Mouse (Mus musculus): ENCODE results near the gene Cant1. TPM values are rescaled to one million over a fixed set of nuclear protein-coding genes. Genes with fewer than 3 reads are reported as not detected.
"Not testable (repeated sequence)": the region's sequence is repeated elsewhere in the genome, so short reads cannot be mapped to it uniquely, and the experiment has no call there.

The Cant1 gene
- polyA plus RNA-seq, 1 experiment from 2014 or later: 30.9 TPM

DNA sequence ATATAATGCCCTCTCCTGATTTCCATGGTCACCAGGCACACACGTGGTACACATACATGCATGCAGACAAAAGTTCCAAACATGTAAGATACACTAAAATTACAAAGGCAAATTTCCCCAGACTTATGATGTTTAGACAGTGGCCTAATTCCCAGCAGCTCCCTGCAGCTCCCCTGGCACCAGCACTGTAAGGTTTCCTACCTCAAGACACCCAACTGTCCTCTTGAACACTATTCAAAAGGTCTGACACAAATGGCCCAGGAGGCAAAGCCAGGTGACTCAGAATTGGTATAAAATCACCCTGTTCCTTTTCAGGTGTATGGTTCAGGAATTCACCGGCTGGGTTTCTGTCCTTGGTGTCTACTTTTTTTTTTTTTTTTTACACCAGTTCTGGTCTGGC lies 15.7 kb downstream of the Cant1 start:
- no peak overlapping the region for H3K27ac ChIP-seq (replicated peaks)
- 92% methylated on average over 2 of the region's 2 CpGs for WGBS
- no peak overlapping the region for H3K9ac ChIP-seq (replicated peaks)
- ATAC-seq (ENCODE audit: low FRiP score, low read depth): no peak
- H3K4me3 ChIP-seq: no peak overlapping the region
- H3K27me3 ChIP-seq: no peaks in the 10 kb centered on the region
- no peaks in the 10 kb centered on the region for H3K4me1 ChIP-seq
- H3K9me3 ChIP-seq: no peaks in the 10 kb centered on the region
- peaks cover 29% of the 10 kb centered on the region for H3K36me3 ChIP-seq
- no peak overlapping the region for H3K4me2 ChIP-seq (replicated peaks)

DNA sequence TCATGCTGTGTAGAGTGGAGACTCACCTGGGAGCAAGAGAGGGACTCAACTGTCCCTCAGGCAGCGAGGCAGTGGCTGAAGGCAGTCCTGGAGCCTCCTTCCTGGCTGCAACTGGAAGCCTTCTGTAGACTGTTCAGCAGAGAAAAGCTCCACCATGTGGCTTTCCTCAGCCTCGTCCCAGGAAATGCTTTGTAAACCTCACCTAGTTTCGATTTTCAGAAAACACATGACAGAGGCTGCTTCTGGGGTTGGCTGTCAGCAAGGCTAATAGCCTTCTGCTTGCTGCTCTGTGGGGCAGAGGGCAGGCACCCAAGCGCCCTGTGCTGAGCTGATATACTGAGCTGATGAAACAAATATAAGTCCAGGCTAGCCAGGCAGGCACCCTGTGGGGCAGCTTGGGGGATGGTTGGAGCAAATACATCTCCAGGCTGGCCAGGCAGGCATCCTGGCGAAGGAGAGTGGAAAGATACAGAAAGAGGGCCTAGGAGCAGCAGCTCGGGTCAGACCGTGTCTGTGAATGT lies 17.1 kb downstream of the Cant1 start, which contains the start of gene Lgals3bp:
Gene Lgals3bp, minus strand, starts transcription at position 333 of the 521 bp plus-strand sequence.
- no peak within 1 kb of the TSS for H3K4me3 ChIP-seq
- ATAC-seq (ENCODE audit: low FRiP score, low read depth): no peak
- H3K4me1 ChIP-seq: no peaks in the 10 kb centered on the region
- H3K9ac ChIP-seq (replicated peaks): no peak within 1 kb of the TSS
- H3K27ac ChIP-seq (replicated peaks): no peak within 1 kb of the TSS
- H3K9me3 ChIP-seq: no peaks in the 10 kb centered on the region
- no peak within 1 kb of the TSS for H3K4me2 ChIP-seq (replicated peaks)
- 63% methylated on average over 7 of the region's 7 CpGs for WGBS
- H3K27me3 ChIP-seq: no peaks in the 10 kb centered on the region
- peaks cover 16% of the 10 kb centered on the region for H3K36me3 ChIP-seq

DNA sequence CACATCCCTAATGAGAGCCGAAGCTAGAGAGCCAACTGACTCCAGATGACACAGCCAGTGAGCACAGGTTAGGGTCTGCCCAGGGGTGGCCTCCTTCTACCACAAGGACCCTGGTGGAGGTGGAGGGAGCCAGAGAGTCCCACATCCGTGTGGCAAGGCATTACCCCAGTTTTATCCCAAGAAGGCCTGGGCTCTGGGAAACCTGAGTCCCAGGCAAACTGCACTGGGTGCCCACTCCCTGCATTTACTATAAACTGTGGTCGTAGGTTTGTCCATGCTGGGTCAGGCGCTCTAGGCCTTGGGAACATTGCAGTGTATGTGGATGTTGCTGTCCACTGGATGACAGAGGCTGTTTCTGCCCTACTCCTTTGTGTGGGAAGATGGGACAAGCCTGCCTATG lies 17.7 kb downstream of the Cant1 start:
- no peak overlapping the region for H3K4me2 ChIP-seq (replicated peaks)
- no peaks in the 10 kb centered on the region for H3K4me1 ChIP-seq
- no peaks in the 10 kb centered on the region for H3K27me3 ChIP-seq
- no peak for ATAC-seq (ENCODE audit: low FRiP score, low read depth)
- no peaks in the 10 kb centered on the region for H3K9me3 ChIP-seq
- H3K27ac ChIP-seq (replicated peaks): no peak overlapping the region
- 93% methylated on average over 4 of the region's 4 CpGs for WGBS
- H3K9ac ChIP-seq (replicated peaks): no peak overlapping the region
- H3K4me3 ChIP-seq: no peak overlapping the region
- H3K36me3 ChIP-seq: peaks cover 9% of the 10 kb centered on the region

DNA sequence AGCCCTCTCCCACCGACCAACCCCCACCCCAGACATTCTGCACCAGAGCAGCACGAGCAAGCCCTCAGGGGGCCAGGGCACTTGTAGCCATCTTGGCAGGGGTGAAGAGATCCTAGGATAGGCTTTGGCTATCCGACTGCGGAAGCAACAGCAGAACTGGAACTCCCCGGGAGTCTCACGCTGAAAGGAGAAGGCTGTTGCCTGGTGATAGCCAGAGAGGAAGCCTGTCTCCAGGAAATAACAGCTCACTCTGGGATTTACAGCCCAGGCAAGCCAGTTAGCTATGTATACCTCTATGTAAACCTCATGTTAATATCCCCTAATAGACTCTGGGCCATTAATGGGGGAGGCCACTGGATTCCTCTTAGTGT lies 18.3 kb downstream of the Cant1 start:
- Histone ChIP-seq H3K27ac (replicated peaks) (no peak overlapping the region), H3K9ac (replicated peaks) (no peak overlapping the region), H3K4me3 (no peak overlapping the region), H3K4me2 (replicated peaks) (no peak overlapping the region), H3K27me3 (no peaks in the 10 kb centered on the region), H3K4me1 (no peaks in the 10 kb centered on the region), H3K36me3 (peaks cover 3% of the 10 kb centered on the region), H3K9me3 (no peaks in the 10 kb centered on the region)
- 54% methylated on average over 6 of the region's 6 CpGs for WGBS
- ATAC-seq (ENCODE audit: low FRiP score, low read depth): no peak

DNA sequence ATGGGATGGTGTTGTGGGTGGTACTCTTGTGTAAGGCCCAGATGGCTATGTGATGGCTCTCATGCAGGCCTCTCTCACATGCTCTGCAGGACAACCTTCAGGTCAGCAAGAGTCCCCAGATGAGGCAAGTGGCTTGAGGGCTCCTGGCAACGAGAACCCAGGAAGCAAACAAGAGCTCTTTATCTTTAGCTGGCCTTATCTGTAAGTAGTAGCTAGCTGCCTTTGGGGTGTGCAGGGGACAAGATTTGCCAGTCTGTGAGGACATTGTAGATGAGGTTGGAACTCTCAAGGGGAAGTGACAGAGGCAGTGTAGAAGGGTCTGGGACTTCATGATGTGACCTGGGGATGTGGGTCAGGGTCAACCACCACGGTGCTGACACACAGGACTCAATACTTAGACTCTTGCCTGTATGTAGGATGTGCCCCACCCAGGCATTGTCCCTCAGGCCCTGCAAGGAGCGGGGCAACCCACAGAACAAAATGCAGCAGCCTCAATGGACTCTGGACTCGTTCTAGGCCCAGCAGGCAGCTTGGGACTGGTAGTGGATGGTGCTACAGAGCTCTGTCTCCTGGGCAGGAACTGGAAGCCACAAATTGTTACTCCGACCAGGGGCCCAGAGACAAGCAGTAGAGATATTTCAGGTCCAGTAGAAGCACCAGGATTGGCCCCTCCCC lies 18.9 kb downstream of the Cant1 start:
- ATAC-seq (ENCODE audit: low FRiP score, low read depth): no peak
- Histone ChIP-seq H3K4me1 (no peaks in the 10 kb centered on the region), H3K9me3 (no peaks in the 10 kb centered on the region), H3K9ac (replicated peaks) (no peak overlapping the region), H3K27ac (replicated peaks) (no peak overlapping the region), H3K4me3 (no peak overlapping the region), H3K27me3 (no peaks in the 10 kb centered on the region), H3K36me3 (no peaks in the 10 kb centered on the region), H3K4me2 (replicated peaks) (no peak overlapping the region)
- 81% methylated on average over 5 of the region's 5 CpGs for WGBS

DNA sequence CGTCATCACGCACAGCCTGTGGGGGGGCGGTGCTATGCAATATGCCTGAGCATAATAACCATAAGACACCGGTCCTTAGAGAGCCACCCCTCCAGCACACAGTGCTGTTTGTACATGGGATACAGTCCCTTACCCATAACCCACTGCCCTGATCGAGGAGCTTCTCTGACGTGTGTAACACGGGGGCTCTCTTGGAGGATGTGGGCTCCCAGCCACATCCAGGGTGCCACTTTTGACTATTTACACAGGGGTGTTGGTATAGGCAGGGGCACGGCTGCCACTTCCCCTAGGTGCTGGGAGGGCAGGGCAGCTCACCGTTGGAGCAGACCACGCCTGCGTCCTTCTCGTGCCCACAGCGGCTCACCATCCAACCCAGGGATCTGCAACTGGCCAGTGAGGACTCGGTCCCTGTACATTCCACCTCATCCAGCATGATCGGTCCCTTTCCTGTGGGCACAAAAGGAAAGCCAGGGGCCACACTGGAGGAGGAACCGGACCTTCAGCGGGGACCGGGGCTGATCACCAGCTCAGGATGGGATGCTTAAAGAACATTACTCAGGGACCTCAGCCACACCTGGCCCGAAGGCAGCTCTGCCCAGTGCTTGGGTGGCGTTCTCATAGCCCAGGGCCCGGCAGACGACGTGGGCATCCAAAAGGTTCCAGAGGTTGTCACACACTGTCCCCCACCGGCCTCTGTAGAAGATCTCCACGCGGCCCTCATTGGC lies 20.9 kb downstream of the Cant1 start:
- Histone ChIP-seq H3K27ac (replicated peaks) (no peak overlapping the region), H3K4me2 (replicated peaks) (no peak overlapping the region), H3K36me3 (no peaks in the 10 kb centered on the region), H3K4me1 (no peaks in the 10 kb centered on the region), H3K9ac (replicated peaks) (no peak overlapping the region), H3K27me3 (no peaks in the 10 kb centered on the region), H3K4me3 (no peak overlapping the region), H3K9me3 (no peaks in the 10 kb centered on the region)
- no peak for ATAC-seq (ENCODE audit: low FRiP score, low read depth)
- 92% methylated on average over 26 of the region's 26 CpGs for WGBS

DNA sequence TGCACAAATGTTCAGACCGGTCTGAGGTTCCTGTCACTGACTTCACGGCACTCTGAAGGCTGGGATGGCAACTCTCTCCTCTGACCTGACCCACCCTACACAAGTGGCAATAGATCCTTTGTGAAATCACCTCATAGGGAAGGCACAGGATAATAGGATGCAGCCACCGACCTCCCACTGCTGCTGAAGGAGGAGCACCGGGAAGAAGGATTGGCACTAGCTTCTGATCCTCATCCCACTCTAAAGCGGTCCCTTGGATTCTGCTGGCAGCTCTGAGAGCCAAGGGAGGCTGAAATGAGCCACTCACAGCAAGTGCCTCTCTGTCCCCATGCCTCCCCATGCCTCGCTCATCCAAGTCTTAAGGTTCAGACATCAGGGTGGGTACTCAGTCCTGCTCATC lies 24.3 kb downstream of the Cant1 start:
- H3K27me3 ChIP-seq: no peaks in the 10 kb centered on the region
- ATAC-seq (ENCODE audit: low FRiP score, low read depth): no peak
- no peaks in the 10 kb centered on the region for H3K36me3 ChIP-seq
- no peak overlapping the region for H3K9ac ChIP-seq (replicated peaks)
- 62% methylated on average over 6 of the region's 6 CpGs for WGBS
- H3K27ac ChIP-seq (replicated peaks): no peak overlapping the region
- no peak overlapping the region for H3K4me3 ChIP-seq
- H3K9me3 ChIP-seq: no peaks in the 10 kb centered on the region
- H3K4me2 ChIP-seq (replicated peaks): no peak overlapping the region
- H3K4me1 ChIP-seq: no peaks in the 10 kb centered on the region

DNA sequence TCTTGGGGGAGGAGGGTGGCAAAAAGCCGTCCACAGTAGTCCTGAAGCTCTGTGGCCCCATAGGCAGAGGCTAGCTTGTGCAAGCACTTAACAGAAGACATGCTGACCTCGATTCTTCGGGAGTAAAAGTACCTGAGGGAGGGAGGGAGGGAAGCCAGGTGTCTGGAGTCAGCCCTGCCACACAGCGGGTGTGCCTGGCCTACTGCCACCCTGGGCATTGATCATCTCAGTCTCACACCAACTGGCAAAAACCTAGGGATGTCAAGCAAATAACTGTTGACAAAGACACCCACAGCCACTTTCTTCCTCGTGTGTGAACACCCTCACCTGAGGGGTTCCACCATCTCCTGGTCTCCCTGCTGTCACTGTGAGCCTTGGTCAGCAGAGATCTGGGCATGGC lies 24.9 kb downstream of the Cant1 start:
- H3K36me3 ChIP-seq: no peaks in the 10 kb centered on the region
- no peaks in the 10 kb centered on the region for H3K4me1 ChIP-seq
- no peaks in the 10 kb centered on the region for H3K9me3 ChIP-seq
- 77% methylated on average over 5 of the region's 5 CpGs for WGBS
- no peak for ATAC-seq (ENCODE audit: low FRiP score, low read depth)
- no peak overlapping the region for H3K27ac ChIP-seq (replicated peaks)
- H3K9ac ChIP-seq (replicated peaks): no peak overlapping the region
- H3K27me3 ChIP-seq: no peaks in the 10 kb centered on the region
- no peak overlapping the region for H3K4me2 ChIP-seq (replicated peaks)
- no peak overlapping the region for H3K4me3 ChIP-seq

DNA sequence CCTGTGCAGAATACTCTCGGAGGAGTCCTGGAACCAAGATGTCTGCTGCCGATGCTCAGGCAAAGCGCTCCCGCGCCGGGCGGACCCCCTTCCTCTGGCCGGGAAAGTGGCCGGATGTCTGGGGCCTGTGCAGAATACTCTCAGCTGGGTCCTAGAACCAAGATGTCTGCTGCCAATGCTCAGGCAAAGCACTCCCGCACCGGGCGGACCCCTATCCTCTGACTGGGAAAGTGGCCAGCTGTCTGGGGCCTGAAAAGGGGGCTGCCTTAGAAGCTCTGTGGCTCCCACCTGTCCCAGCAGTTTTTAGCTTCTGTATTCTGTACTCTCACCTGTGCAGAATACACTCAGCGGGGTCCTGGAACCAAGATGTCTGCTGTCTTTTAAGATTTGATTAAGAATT lies 31.1 kb downstream of the Cant1 start:
- H3K27ac ChIP-seq (replicated peaks); H3K36me3 ChIP-seq; H3K4me1 ChIP-seq; ATAC-seq (ENCODE audit: low FRiP score, low read depth); H3K9me3 ChIP-seq; H3K4me3 ChIP-seq; H3K9ac ChIP-seq (replicated peaks); H3K4me2 ChIP-seq (replicated peaks); H3K27me3 ChIP-seq: not testable (repeated sequence)
- WGBS: 94% methylated on average over 13 of the region's 13 CpGs

DNA sequence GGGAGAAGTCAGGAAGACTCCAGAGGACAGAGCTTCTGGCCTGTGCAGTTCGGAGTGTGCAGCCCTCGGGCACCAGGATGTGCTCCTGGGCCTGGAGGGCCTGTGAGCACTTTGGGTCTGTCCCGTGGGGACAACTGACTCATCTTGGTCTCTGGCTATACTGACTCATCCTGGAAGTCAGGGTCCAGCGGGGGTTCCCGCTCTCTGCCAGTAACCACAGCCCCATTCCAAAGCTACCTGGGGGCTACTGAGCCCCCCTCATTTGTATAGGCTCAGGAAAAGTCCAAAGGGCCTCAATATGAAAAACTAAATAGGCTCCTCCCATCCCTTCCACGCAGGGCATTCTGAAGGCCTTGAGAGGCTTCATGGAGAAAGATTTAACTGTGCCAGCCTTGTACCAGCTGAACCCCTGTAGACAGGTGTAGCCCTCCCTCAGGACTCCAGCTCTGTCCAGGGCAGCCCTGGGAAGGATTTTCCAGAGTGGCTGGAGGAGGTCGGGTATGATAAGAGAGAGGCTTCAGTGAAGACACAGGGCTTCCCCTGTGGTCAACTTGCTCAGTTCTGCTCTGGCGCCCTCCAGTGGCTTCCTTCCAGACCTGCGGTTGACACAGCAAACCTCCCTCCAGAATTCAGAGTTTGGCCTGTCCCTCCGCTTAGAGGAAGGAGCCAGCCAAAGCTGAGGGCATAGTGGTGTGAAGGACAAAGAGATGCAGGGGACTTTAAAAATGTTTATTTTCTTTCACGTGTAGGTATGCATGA lies 39.5 kb downstream of the Cant1 start:
- no peak overlapping the region for H3K27ac ChIP-seq (replicated peaks)
- no peaks in the 10 kb centered on the region for H3K27me3 ChIP-seq
- H3K4me3 ChIP-seq: no peak overlapping the region
- peaks cover 4% of the 10 kb centered on the region; the same call in 1 of the 2 replicates for H3K4me1 ChIP-seq
- no peak for ATAC-seq (ENCODE audit: low FRiP score, low read depth)
- no peak overlapping the region for H3K4me2 ChIP-seq (replicated peaks)
- H3K9ac ChIP-seq (replicated peaks): no peak overlapping the region
- no peaks in the 10 kb centered on the region for H3K36me3 ChIP-seq
- WGBS: 49% methylated on average over 11 of the region's 11 CpGs
- no peaks in the 10 kb centered on the region for H3K9me3 ChIP-seq

DNA sequence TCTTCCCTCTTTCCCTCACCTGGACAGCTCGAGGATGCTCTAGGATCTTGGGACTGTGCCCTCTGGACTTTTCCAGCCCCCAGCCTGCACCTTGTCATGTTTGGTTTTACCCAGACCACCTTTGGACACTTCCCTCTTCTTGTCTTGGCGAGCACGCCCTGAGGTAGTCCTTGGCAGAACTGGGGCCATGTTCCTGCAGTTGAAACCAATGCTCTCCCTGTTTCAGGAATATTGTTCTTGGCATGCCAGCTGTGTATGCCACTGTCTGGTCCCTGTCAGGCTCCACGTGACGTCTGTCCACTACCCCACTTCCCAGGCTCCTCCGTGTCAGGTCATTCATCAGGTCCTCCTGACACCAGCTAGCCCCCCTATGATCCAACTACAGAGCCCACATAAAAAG lies 40.2 kb downstream of the Cant1 start:
- Histone ChIP-seq H3K27me3 (no peaks in the 10 kb centered on the region), H3K9ac (replicated peaks) (no peak overlapping the region), H3K9me3 (no peaks in the 10 kb centered on the region), H3K4me3 (no peak overlapping the region), H3K4me2 (replicated peaks) (no peak overlapping the region), H3K4me1 (peaks cover 4% of the 10 kb centered on the region; the same call in 1 of the 2 replicates), H3K27ac (replicated peaks) (no peak overlapping the region), H3K36me3 (no peaks in the 10 kb centered on the region)
- ATAC-seq (ENCODE audit: low FRiP score, low read depth): no peak
- WGBS: 86% methylated on average over 6 of the region's 6 CpGs

DNA sequence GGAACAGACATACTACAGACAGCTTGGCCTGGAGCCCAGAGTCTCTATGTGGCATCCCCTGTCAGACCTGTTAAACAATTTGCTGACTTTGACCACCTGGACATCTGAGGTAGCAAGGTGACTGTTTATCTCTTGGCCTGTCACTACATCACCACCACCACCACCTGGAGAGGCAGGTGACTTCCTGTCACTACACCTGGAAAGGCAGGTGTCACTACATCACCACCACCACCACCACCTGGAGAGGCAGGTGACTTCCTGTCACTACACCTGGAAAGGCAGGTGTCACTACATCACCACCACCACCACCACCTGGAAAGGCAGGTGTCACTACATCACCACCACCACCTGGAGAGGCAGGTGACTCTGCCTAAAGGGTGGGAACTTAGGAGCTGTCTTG lies 42.6 kb downstream of the Cant1 start:
- H3K9ac ChIP-seq (replicated peaks); H3K4me1 ChIP-seq; H3K27me3 ChIP-seq; H3K36me3 ChIP-seq; H3K27ac ChIP-seq (replicated peaks); ATAC-seq (ENCODE audit: low FRiP score, low read depth); H3K4me3 ChIP-seq; H3K4me2 ChIP-seq (replicated peaks); H3K9me3 ChIP-seq: not testable (repeated sequence)

Measured in midbrain, embryonic 12.5 days (tissue).